Mouse (Mus musculus) liver, embryonic 14.5 days (tissue): ENCODE data around the gene Slc27a1.

ENCODE experiments used
- CTCF ChIP-seq: IDR thresholded peaks from 2 replicates; pipeline ENCODE4 v1.5.1; 2016; ENCODE audit warnings: antibody characterized with exemption, low read depth, control low read depth
- EP300 ChIP-seq: IDR thresholded peaks from 2 replicates; pipeline ENCODE4 v1.6.1; 2016; ENCODE audit warnings: antibody characterized with exemption, low read depth

- TF ChIP-seq CTCF = no peak
- no peak for TF ChIP-seq EP300
Measured at GRCm38 (mm10) chr8:71528362-71529073, 40.2 kb upstream of the Slc27a1 start.
